Mouse (Mus musculus): ENCODE measurements at regions not wholly inside any gene's neighbourhood (a gene's known extent, or its start where the extent isn't known, plus 50 kb on each side); places are given as distances from the start of the nearest gene placed in this dataset.

- no peak for ATAC-seq (ENCODE audit: insufficient number of reproducible peaks, insufficient read depth, low FRiP score, low TSS enrichment, low read depth)
- WGBS, result 40% methylated on average over 3 of the region's 3 CpGs
Measured at GRCm38 (mm10) chr10:17332986-17333385, 390.0 kb upstream of the Cited2 start.

GRCm38 (mm10) chr10:17333676-17334075 is 389.3 kb upstream of the Cited2 start:
- peak overlapping the region; percentile 17; the same call in 1 of the 2 replicates for H3K4me2 ChIP-seq
- peaks cover 34% of the 10 kb centered on the region for H3K4me1 ChIP-seq (replicated peaks)
- H3K27ac ChIP-seq, result no peak overlapping the region
- no peaks in the 10 kb centered on the region for H3K36me3 ChIP-seq
- no peaks in the 10 kb centered on the region for H3K9me3 ChIP-seq
- ATAC-seq (ENCODE audit: insufficient number of reproducible peaks, insufficient read depth, low FRiP score, low TSS enrichment, low read depth), result no peak
- WGBS, result 12% methylated on average over 6 of the region's 6 CpGs
- H3K4me3 ChIP-seq (replicated peaks), result no peak overlapping the region
- H3K9ac ChIP-seq (replicated peaks), result no peak overlapping the region
- H3K27me3 ChIP-seq, result no peaks in the 10 kb centered on the region

More at GRCm38 (mm10) chr10:17332986-17333385, 390.0 kb upstream of the Cited2 start:
- H3K9ac ChIP-seq (replicated peaks), result no peak overlapping the region
- H3K27ac ChIP-seq, result no peak overlapping the region
- H3K4me1 ChIP-seq (replicated peaks), result peaks cover 34% of the 10 kb centered on the region
- H3K27me3 ChIP-seq, result no peaks in the 10 kb centered on the region
- no peaks in the 10 kb centered on the region for H3K9me3 ChIP-seq
- no peaks in the 10 kb centered on the region for H3K36me3 ChIP-seq
- no peak overlapping the region for H3K4me2 ChIP-seq
- H3K4me3 ChIP-seq (replicated peaks), result no peak overlapping the region

GRCm38 (mm10) chr10:17337217-17337616 is 385.8 kb upstream of the Cited2 start:
- Histone ChIP-seq H3K27me3 (no peaks in the 10 kb centered on the region), H3K9me3 (no peaks in the 10 kb centered on the region), H3K9ac (replicated peaks) (no peak overlapping the region), H3K4me3 (replicated peaks) (no peak overlapping the region), H3K4me1 (replicated peaks) (peaks cover 18% of the 10 kb centered on the region), H3K27ac (no peak overlapping the region), H3K4me2 (no peak overlapping the region), H3K36me3 (no peaks in the 10 kb centered on the region)
- no peak for ATAC-seq (ENCODE audit: insufficient number of reproducible peaks, insufficient read depth, low FRiP score, low TSS enrichment, low read depth)
- 91% methylated on average over 2 of the region's 2 CpGs for WGBS

- Histone ChIP-seq H3K4me3 (replicated peaks) (no peak overlapping the region), H3K4me2 (no peak overlapping the region), H3K27ac (no peak overlapping the region), H3K4me1 (replicated peaks) (no peaks in the 10 kb centered on the region), H3K27me3 (no peaks in the 10 kb centered on the region), H3K9me3 (no peaks in the 10 kb centered on the region), H3K36me3 (no peaks in the 10 kb centered on the region), H3K9ac (replicated peaks) (no peak overlapping the region)
- no peak for ATAC-seq (ENCODE audit: insufficient number of reproducible peaks, insufficient read depth, low FRiP score, low TSS enrichment, low read depth)
- WGBS, result 84% methylated on average over 1 of the region's 1 CpGs
Measured at GRCm38 (mm10) chr10:17343829-17344228, 379.2 kb upstream of the Cited2 start.

GRCm38 (mm10) chr10:17352202-17352994 is 370.6 kb upstream of the Cited2 start:
- Histone ChIP-seq H3K27me3 (no peaks in the 10 kb centered on the region), H3K4me2 (no peak overlapping the region), H3K9me3 (no peaks in the 10 kb centered on the region), H3K9ac (replicated peaks) (no peak overlapping the region), H3K27ac (no peak overlapping the region), H3K4me1 (replicated peaks) (peaks cover 9% of the 10 kb centered on the region; the same call in 1 of the 2 replicates), H3K36me3 (no peaks in the 10 kb centered on the region), H3K4me3 (replicated peaks) (no peak overlapping the region)
- 62% methylated on average over 14 of the region's 14 CpGs for WGBS
- no peak for ATAC-seq (ENCODE audit: insufficient number of reproducible peaks, insufficient read depth, low FRiP score, low TSS enrichment, low read depth)

GRCm38 (mm10) chr10:17355476-17355875 is 367.5 kb upstream of the Cited2 start:
- H3K4me3 ChIP-seq (replicated peaks), result no peak overlapping the region
- H3K36me3 ChIP-seq, result no peaks in the 10 kb centered on the region
- ATAC-seq (ENCODE audit: insufficient number of reproducible peaks, insufficient read depth, low FRiP score, low TSS enrichment, low read depth), result no peak
- no peak overlapping the region for H3K9ac ChIP-seq (replicated peaks)
- WGBS, result 35% methylated on average over 4 of the region's 4 CpGs
- peaks cover 9% of the 10 kb centered on the region; the same call in 1 of the 2 replicates for H3K4me1 ChIP-seq (replicated peaks)
- H3K27ac ChIP-seq, result peak overlapping the region; percentile 35; the same call in 1 of the 2 replicates
- H3K27me3 ChIP-seq, result no peaks in the 10 kb centered on the region
- H3K4me2 ChIP-seq, result no peak overlapping the region
- no peaks in the 10 kb centered on the region for H3K9me3 ChIP-seq

GRCm38 (mm10) chr10:17356041-17356440 is 367.0 kb upstream of the Cited2 start:
- Histone ChIP-seq H3K9ac (replicated peaks) (no peak overlapping the region), H3K27ac (peak overlapping the region; percentile 35; the same call in 1 of the 2 replicates)

GRCm38 (mm10) chr10:17362643-17363042 is 360.4 kb upstream of the Cited2 start:
- no peaks in the 10 kb centered on the region for H3K36me3 ChIP-seq
- H3K4me2 ChIP-seq, result no peak overlapping the region
- no peak for ATAC-seq (ENCODE audit: insufficient number of reproducible peaks, insufficient read depth, low FRiP score, low TSS enrichment, low read depth)
- H3K9ac ChIP-seq (replicated peaks), result no peak overlapping the region
- no peaks in the 10 kb centered on the region for H3K9me3 ChIP-seq
- WGBS, result 64% methylated on average over 3 of the region's 3 CpGs
- no peak overlapping the region for H3K4me3 ChIP-seq (replicated peaks)
- H3K4me1 ChIP-seq (replicated peaks), result no peaks in the 10 kb centered on the region; the same call in 1 of the 2 replicates
- no peaks in the 10 kb centered on the region for H3K27me3 ChIP-seq
- H3K27ac ChIP-seq, result no peak overlapping the region

More at GRCm38 (mm10) chr10:17356041-17356440, 367.0 kb upstream of the Cited2 start:
- Histone ChIP-seq H3K36me3 (no peaks in the 10 kb centered on the region), H3K27me3 (no peaks in the 10 kb centered on the region), H3K4me2 (no peak overlapping the region), H3K9me3 (no peaks in the 10 kb centered on the region), H3K4me1 (replicated peaks) (peaks cover 9% of the 10 kb centered on the region; the same call in 1 of the 2 replicates), H3K4me3 (replicated peaks) (no peak overlapping the region)
- WGBS, result 33% methylated on average over 3 of the region's 3 CpGs
- ATAC-seq (ENCODE audit: insufficient number of reproducible peaks, insufficient read depth, low FRiP score, low TSS enrichment, low read depth), result 0 out of 2 replicates have a peak, but pooled peaks have one; percentile 26

GRCm38 (mm10) chr10:17366042-17366740 is 356.8 kb upstream of the Cited2 start:
- H3K9me3 ChIP-seq, result no peaks in the 10 kb centered on the region
- WGBS, result 65% methylated on average over 3 of the region's 3 CpGs
- no peak overlapping the region for H3K4me3 ChIP-seq (replicated peaks)
- ATAC-seq (ENCODE audit: insufficient number of reproducible peaks, insufficient read depth, low FRiP score, low TSS enrichment, low read depth), result no peak
- H3K9ac ChIP-seq (replicated peaks), result no peak overlapping the region
- no peaks in the 10 kb centered on the region for H3K27me3 ChIP-seq
- H3K4me1 ChIP-seq (replicated peaks), result no peaks in the 10 kb centered on the region; the same call in 1 of the 2 replicates
- H3K4me2 ChIP-seq, result no peak overlapping the region
- no peak overlapping the region for H3K27ac ChIP-seq
- H3K36me3 ChIP-seq, result no peaks in the 10 kb centered on the region

- Histone ChIP-seq H3K4me1 (replicated peaks) (no peaks in the 10 kb centered on the region; the same call in 1 of the 2 replicates), H3K4me3 (replicated peaks) (no peak overlapping the region), H3K9me3 (no peaks in the 10 kb centered on the region), H3K4me2 (no peak overlapping the region), H3K36me3 (no peaks in the 10 kb centered on the region), H3K27ac (no peak overlapping the region), H3K27me3 (no peaks in the 10 kb centered on the region), H3K9ac (replicated peaks) (no peak overlapping the region)
- no peak for ATAC-seq (ENCODE audit: insufficient number of reproducible peaks, insufficient read depth, low FRiP score, low TSS enrichment, low read depth)
- WGBS, result 20% methylated on average over 5 of the region's 5 CpGs
Measured at GRCm38 (mm10) chr10:17367026-17367425, 356.0 kb upstream of the Cited2 start.

GRCm38 (mm10) chr10:17367430-17367829 is 355.6 kb upstream of the Cited2 start:
- Histone ChIP-seq H3K9me3 (no peaks in the 10 kb centered on the region), H3K4me2 (no peak overlapping the region), H3K4me1 (replicated peaks) (no peaks in the 10 kb centered on the region; the same call in 1 of the 2 replicates), H3K27me3 (no peaks in the 10 kb centered on the region), H3K36me3 (no peaks in the 10 kb centered on the region), H3K9ac (replicated peaks) (no peak overlapping the region), H3K27ac (no peak overlapping the region), H3K4me3 (replicated peaks) (no peak overlapping the region)
- no peak for ATAC-seq (ENCODE audit: insufficient number of reproducible peaks, insufficient read depth, low FRiP score, low TSS enrichment, low read depth)

Data from limb, embryonic 12.5 days (tissue).